8 mouse cellular contexts compared by ENCODE assay signal in the genomic region with DNA sequence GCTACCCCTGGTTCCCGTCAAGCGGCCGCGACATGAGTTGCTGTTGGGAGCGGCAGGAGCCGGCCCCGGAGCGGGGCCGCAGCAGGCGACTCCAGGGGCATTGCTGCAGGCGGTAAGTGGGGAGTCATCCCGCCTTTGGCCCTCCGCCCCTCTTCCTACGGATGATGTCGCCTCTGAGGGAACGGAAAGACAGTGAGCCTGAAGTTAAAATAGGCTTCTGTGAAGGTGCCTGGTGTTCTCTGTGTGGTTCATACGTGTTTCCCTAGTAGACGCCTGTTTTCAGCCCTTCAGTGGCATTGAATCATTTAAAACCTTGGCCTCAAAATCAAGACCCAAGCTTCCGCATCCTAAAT. TPM values are rescaled to one million over a fixed set of nuclear protein-coding genes. Genes with fewer than 3 reads are reported as not detected.
DNase-seq lines count a peak whose midpoint lies in the region; ATAC-seq lines count a peak whose summit lies in the region.

No protein-coding gene starts in this region.

- peak overlapping the region; percentile 53 for H3K27ac ChIP-seq in kidney, embryonic 14.5 days (ENCODE audit: low read depth, low read length)
- H3K27ac ChIP-seq in hindbrain, embryonic 11.5 days (ENCODE audit: low read depth, low read length), result 0 out of 2 replicates have a peak overlapping the region, but pooled peaks have one; percentile 8
- H3K27ac ChIP-seq in midbrain, embryonic 12.5 days (replicated peaks), result peak overlapping the region; percentile 75

- H3K4me2 ChIP-seq in kidney, embryonic 14.5 days (replicated peaks; ENCODE audit: low read depth, low read length), result peak overlapping the region; percentile 76
- H3K4me2 ChIP-seq in hindbrain, embryonic 11.5 days (replicated peaks; ENCODE audit: low read depth, low read length), result peak overlapping the region; percentile 48
- H3K4me2 ChIP-seq in midbrain, embryonic 12.5 days (replicated peaks), result peak overlapping the region; percentile 90

- peaks cover 28% of the 10 kb centered on the region for H3K36me3 ChIP-seq in kidney, embryonic 14.5 days (ENCODE audit: control insufficient read depth, insufficient read depth, low read length)
- H3K36me3 ChIP-seq in hindbrain, embryonic 11.5 days (ENCODE audit: control insufficient read depth, insufficient read depth, low read length), result peaks cover 7% of the 10 kb centered on the region; the same call in 1 of the 2 replicates
- peaks cover 39% of the 10 kb centered on the region for H3K36me3 ChIP-seq in midbrain, embryonic 12.5 days

- H3K4me1 ChIP-seq in kidney, embryonic 14.5 days (ENCODE audit: control insufficient read depth, insufficient read depth, low read length), result peaks cover 12% of the 10 kb centered on the region
- H3K4me1 ChIP-seq in hindbrain, embryonic 11.5 days (replicated peaks; ENCODE audit: control insufficient read depth, insufficient read depth, low read length), result peaks cover 3% of the 10 kb centered on the region; the same call in 1 of the 2 replicates
- H3K4me1 ChIP-seq in midbrain, embryonic 12.5 days, result peaks cover 22% of the 10 kb centered on the region

- peak overlapping the region; percentile 80 for H3K9ac ChIP-seq in kidney, embryonic 14.5 days (ENCODE audit: low read depth, low read length)
- H3K9ac ChIP-seq in hindbrain, embryonic 11.5 days (ENCODE audit: low read depth, low read length), result peak overlapping the region; percentile 78
- H3K9ac ChIP-seq in midbrain, embryonic 12.5 days (replicated peaks), result peak overlapping the region; percentile 85

- H3K9me3 ChIP-seq in kidney, embryonic 14.5 days (ENCODE audit: control insufficient read depth, low read length), result no peaks in the 10 kb centered on the region
- no peaks in the 10 kb centered on the region for H3K9me3 ChIP-seq in hindbrain, embryonic 11.5 days (ENCODE audit: control insufficient read depth, low read length)
- H3K9me3 ChIP-seq in midbrain, embryonic 12.5 days, result no peaks in the 10 kb centered on the region

- ATAC-seq in kidney, embryonic 14.5 days (ENCODE audit: low FRiP score, low TSS enrichment), result no peak; the same call in 1 of the 2 replicates
- peak; percentile 13 for ATAC-seq in activated CD4-positive, CD25-positive, alpha-beta regulatory T cell, adult 4 months
- ATAC-seq in hindbrain, embryonic 11.5 days (ENCODE audit: low FRiP score), result no peak
- no peak for ATAC-seq in midbrain, embryonic 12.5 days (ENCODE audit: low FRiP score, low read depth)

- under 1% methylated on average over 19 of the region's 19 CpGs for WGBS in kidney, embryonic 14.5 days
- WGBS in hindbrain, embryonic 11.5 days, result 0% methylated on average over 15 of the region's 19 CpGs
- under 1% methylated on average over 19 of the region's 19 CpGs for WGBS in midbrain, embryonic 12.5 days

- no peaks in the 10 kb centered on the region for H3K27me3 ChIP-seq in kidney, embryonic 14.5 days (ENCODE audit: control insufficient read depth, insufficient read depth, low read length)
- no peaks in the 10 kb centered on the region for H3K27me3 ChIP-seq in hindbrain, embryonic 11.5 days (ENCODE audit: control insufficient read depth, insufficient read depth, low read length)
- no peaks in the 10 kb centered on the region for H3K27me3 ChIP-seq in midbrain, embryonic 12.5 days

- DNase-seq in kidney, adult 11 months, result no peak
- no peak for DNase-seq in hindbrain, embryonic 11.5 days (ENCODE audit: low spot score)
- no peak for DNase-seq in cerebellum, postnatal 36 days
- no peak for DNase-seq in embryo, embryonic 10.5 days (ENCODE audit: low spot score)
- no peak for DNase-seq in left cerebral cortex, adult 18-20 months (ENCODE audit: low spot score in 2 of 2)

- H3K4me3 ChIP-seq in kidney, embryonic 14.5 days (ENCODE audit: low read length), result peak overlapping the region; percentile 78
- peak overlapping the region; percentile 75 for H3K4me3 ChIP-seq in hindbrain, embryonic 11.5 days (ENCODE audit: low read depth, low read length)
- peak overlapping the region; percentile 95 for H3K4me3 ChIP-seq in midbrain, embryonic 12.5 days

RNA-seq across cellular contexts. Expression of gene Snrnp40, which starts 0.3 kb away (rescaled TPM):
- 186 and 189 TPM in 2 replicates for polyA plus RNA-seq in kidney, embryonic 14.5 days (2014; fragmentation: Nextera tagmentation; extraction: Ambion mirVana)
- polyA plus RNA-seq in activated CD4-positive, CD25-positive, alpha-beta regulatory T cell, adult 4 months (2017; shearing (Covaris generic)), result 10 to 100 TPM; 65.1 to 71.2 TPM
- 190 and 204 TPM in 2 replicates for polyA plus RNA-seq in hindbrain, embryonic 11.5 days (2014; fragmentation: Nextera tagmentation; extraction: Ambion mirVana)
- polyA plus RNA-seq in midbrain, embryonic 12.5 days (2016; fragmentation: Nextera tagmentation; extraction: Ambion mirVana), result 182 and 183 TPM in 2 replicates
- total RNA-seq in left cerebral cortex, adult 18-20 months (2021), result 10 to 100 TPM; 21.9 to 24.3 TPM

RNA-seq across cellular contexts. Expression of gene Zcchc17, which starts 0.5 kb away (rescaled TPM):
- 74.2 and 90.7 TPM in 2 replicates for polyA plus RNA-seq in kidney, embryonic 14.5 days (2014; fragmentation: Nextera tagmentation; extraction: Ambion mirVana)
- polyA plus RNA-seq in activated CD4-positive, CD25-positive, alpha-beta regulatory T cell, adult 4 months (2017; shearing (Covaris generic)), result 10 to 100 TPM; 70.6 to 72.2 TPM
- 79.3 and 85.1 TPM in 2 replicates for polyA plus RNA-seq in hindbrain, embryonic 11.5 days (2014; fragmentation: Nextera tagmentation; extraction: Ambion mirVana)
- polyA plus RNA-seq in midbrain, embryonic 12.5 days (2016; fragmentation: Nextera tagmentation; extraction: Ambion mirVana), result 70.4 and 71.7 TPM in 2 replicates
- 10 to 100 TPM; 59.3 to 70.6 TPM for total RNA-seq in left cerebral cortex, adult 18-20 months (2021)

RNA-seq across cellular contexts. Expression of gene Gm10570, which starts 51.7 kb away (rescaled TPM):
- polyA plus RNA-seq in kidney, embryonic 14.5 days (2014; fragmentation: Nextera tagmentation; extraction: Ambion mirVana), result not detected in 2 replicates
- not detected for polyA plus RNA-seq in activated CD4-positive, CD25-positive, alpha-beta regulatory T cell, adult 4 months (2017; shearing (Covaris generic))
- not detected in 2 replicates for polyA plus RNA-seq in hindbrain, embryonic 11.5 days (2014; fragmentation: Nextera tagmentation; extraction: Ambion mirVana)
- 0.51 TPM in 1 of 2 replicates, not detected in the other for polyA plus RNA-seq in midbrain, embryonic 12.5 days (2016; fragmentation: Nextera tagmentation; extraction: Ambion mirVana)
- under 1 TPM in 1 of 2 experiments, not detected in 1; 0.75 TPM for total RNA-seq in left cerebral cortex, adult 18-20 months (2021)

RNA-seq across cellular contexts. Expression of gene Fabp3, which starts 51.8 kb away (rescaled TPM):
- polyA plus RNA-seq in kidney, embryonic 14.5 days (2014; fragmentation: Nextera tagmentation; extraction: Ambion mirVana), result 15.7 and 16.0 TPM in 2 replicates
- under 1 TPM in 1 of 2 experiments, not detected in 1; 0.42 TPM for polyA plus RNA-seq in activated CD4-positive, CD25-positive, alpha-beta regulatory T cell, adult 4 months (2017; shearing (Covaris generic))
- polyA plus RNA-seq in hindbrain, embryonic 11.5 days (2014; fragmentation: Nextera tagmentation; extraction: Ambion mirVana), result 27.7 and 29.4 TPM in 2 replicates
- 28.9 and 31.8 TPM in 2 replicates for polyA plus RNA-seq in midbrain, embryonic 12.5 days (2016; fragmentation: Nextera tagmentation; extraction: Ambion mirVana)
- total RNA-seq in left cerebral cortex, adult 18-20 months (2021), result 100 to 1,000 TPM; 135 to 150 TPM

Comparison
In these comparisons a context has a peak if more than half of its experiments do, and no peak if none do; other contexts are left out.
1. H3K27ac ChIP-seq: peak in every context shown above with its lines; median percentile 75 in midbrain, embryonic 12.5 days; 53 in kidney, embryonic 14.5 days; 8 in hindbrain, embryonic 11.5 days.